Mouse (Mus musculus) lung, embryonic 16.5 days (tissue): ENCODE results near the gene Pinlyp. TPM values are rescaled to one million over a fixed set of nuclear protein-coding genes. Genes with fewer than 3 reads are reported as not detected.
"Not testable (repeated sequence)": the region's sequence is repeated elsewhere in the genome, so short reads cannot be mapped to it uniquely, and the experiment has no call there.

ENCODE experiments used
- ATAC-seq: fragments of 200-750 bp; cut with Nextera tagmentation; 2 replicates; pipeline ENCODE4 v1.8.0; 2017; ENCODE audit warnings: low read depth, mild to moderate bottlenecking, moderate library complexity
- H3K27ac ChIP-seq: fragments of 300-500 bp; sonication (generic); 2 replicates; pipeline ENCODE4 v1.5.1; 2014; ENCODE audit warnings: mild to moderate bottlenecking, control low read depth, low read length
- H3K27me3 ChIP-seq: fragments of 300-500 bp; sonication (generic); 2 replicates; pipeline ENCODE4 v1.6.1; 2014; ENCODE audit warnings: low read depth, low read length, mixed read lengths; ENCODE audit not compliant: control insufficient read depth, insufficient read depth
- H3K36me3 ChIP-seq: fragments of 300-500 bp; sonication (generic); 2 replicates; pipeline ENCODE4 v1.6.1; 2014; ENCODE audit warnings: low read length; ENCODE audit not compliant: control insufficient read depth, insufficient read depth
- H3K4me1 ChIP-seq: fragments of 300-500 bp; sonication (generic); replicated peaks from 2 replicates; pipeline ENCODE4 v1.6.1; 2014; ENCODE audit warnings: low read length, mixed read lengths; ENCODE audit not compliant: control insufficient read depth, insufficient read depth
- H3K4me2 ChIP-seq: fragments of 300-500 bp; sonication (generic); 2 replicates; pipeline ENCODE4 v1.6.1; 2014; ENCODE audit warnings: low read depth, low read length, control low read depth
- H3K4me3 ChIP-seq: fragments of 300-500 bp; sonication (generic); 2 replicates; pipeline ENCODE4 v1.5.1; 2014; ENCODE audit warnings: mild to moderate bottlenecking, low read length, control low read depth
- H3K9ac ChIP-seq: fragments of 300-500 bp; sonication (generic); 2 replicates; pipeline ENCODE4 v1.6.1; 2014; ENCODE audit warnings: low read length, control low read depth
- H3K9me3 ChIP-seq: fragments of 300-500 bp; sonication (generic); 2 replicates; pipeline ENCODE4 v1.6.1; 2016; ENCODE audit warnings: low read length; ENCODE audit not compliant: control insufficient read depth
- WGBS: fragments of 180-500 bp; shearing (Covaris S2); extraction: QIAGEN DNeasy Blood & Tissue Kit; methylation state at CpG from one replicate; pipeline ENCODE4 v1.1.7; 2014; 5-methylcytosine and 5-hydroxymethylcytosine counted together
- polyA plus RNA-seq: library from polyadenylated mRNA; unstranded; fragments of >200 nt; fragmentation: Nextera tagmentation; extraction: Ambion mirVana; gene quantifications from 2 replicates; pipeline ENCODE4 v1.2.1, GENCODE M21; 2015

Gene Pinlyp
- polyA plus RNA-seq, 1 experiment from 2014 or later = 0.25 TPM

GRCm38 (mm10) chr7:24520054-24520453 lies 25.9 kb downstream of the Pinlyp start:
- not testable (repeated sequence) for H3K9ac ChIP-seq, H3K27me3 ChIP-seq, H3K9me3 ChIP-seq, H3K4me3 ChIP-seq, H3K4me1 ChIP-seq, H3K36me3 ChIP-seq, ATAC-seq, H3K27ac ChIP-seq, H3K4me2 ChIP-seq
- WGBS = 85% methylated on average over 9 of the region's 10 CpGs

DNA sequence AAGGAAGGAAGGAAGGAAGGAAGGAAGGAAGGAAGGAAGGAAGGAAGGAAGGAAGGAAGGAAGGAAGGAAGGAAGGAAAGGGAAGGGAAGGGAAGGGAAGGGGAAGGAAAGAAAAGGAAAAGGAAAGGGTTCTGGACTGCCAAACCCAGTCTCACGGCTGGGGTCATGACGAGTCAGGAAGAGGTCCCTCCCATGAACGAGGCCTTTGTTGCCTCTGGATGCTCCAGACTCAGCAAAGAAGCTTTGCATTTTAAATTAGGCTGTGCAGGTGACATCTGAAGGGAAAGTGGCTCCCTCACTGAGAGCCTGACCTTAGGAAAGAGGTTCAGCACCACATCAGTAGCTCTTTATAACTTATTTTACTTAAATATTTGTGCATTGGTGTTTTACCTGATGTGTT lies 26.8 kb downstream of the Pinlyp start:
- no peak overlapping the region for H3K27ac ChIP-seq
- no peak overlapping the region for H3K4me3 ChIP-seq
- H3K9me3 ChIP-seq = no peaks in the 10 kb centered on the region
- H3K4me2 ChIP-seq = no peak overlapping the region
- 52% methylated on average over 3 of the region's 3 CpGs for WGBS
- H3K27me3 ChIP-seq = no peaks in the 10 kb centered on the region
- peaks cover 3% of the 10 kb centered on the region; the same call in 1 of the 2 replicates for H3K36me3 ChIP-seq
- H3K9ac ChIP-seq = no peak overlapping the region
- peaks cover 3% of the 10 kb centered on the region; the same call in 1 of the 2 replicates for H3K4me1 ChIP-seq
- ATAC-seq = no peak

GRCm38 (mm10) chr7:24517654-24518053 lies 28.3 kb downstream of the Pinlyp start:
- WGBS = 57% methylated on average over 6 of the region's 6 CpGs
- no peaks in the 10 kb centered on the region for H3K9me3 ChIP-seq
- ATAC-seq = no peak
- H3K4me3 ChIP-seq = no peak overlapping the region
- H3K36me3 ChIP-seq = peaks cover 3% of the 10 kb centered on the region; the same call in 1 of the 2 replicates
- H3K9ac ChIP-seq = no peak overlapping the region
- no peaks in the 10 kb centered on the region for H3K27me3 ChIP-seq
- H3K4me1 ChIP-seq = no peaks in the 10 kb centered on the region
- no peak overlapping the region for H3K27ac ChIP-seq
- H3K4me2 ChIP-seq = no peak overlapping the region

GRCm38 (mm10) chr7:24517077-24517476 lies 28.8 kb downstream of the Pinlyp start:
- no peaks in the 10 kb centered on the region for H3K4me1 ChIP-seq
- no peak for ATAC-seq
- H3K9ac ChIP-seq = no peak overlapping the region
- no peaks in the 10 kb centered on the region for H3K27me3 ChIP-seq
- no peak overlapping the region for H3K4me2 ChIP-seq
- H3K27ac ChIP-seq = no peak overlapping the region
- H3K4me3 ChIP-seq = no peak overlapping the region
- 53% methylated on average over 5 of the region's 5 CpGs for WGBS
- H3K9me3 ChIP-seq = no peaks in the 10 kb centered on the region
- peaks cover 3% of the 10 kb centered on the region; the same call in 1 of the 2 replicates for H3K36me3 ChIP-seq

- not testable (repeated sequence) for H3K36me3 ChIP-seq, H3K4me1 ChIP-seq, H3K27ac ChIP-seq, H3K4me3 ChIP-seq, H3K27me3 ChIP-seq, H3K9me3 ChIP-seq, H3K9ac ChIP-seq, ATAC-seq, H3K4me2 ChIP-seq
- 76% methylated on average over 8 of the region's 8 CpGs for WGBS
Observed at GRCm38 (mm10) chr7:24516319-24516718, 29.6 kb downstream of the Pinlyp start.

DNA sequence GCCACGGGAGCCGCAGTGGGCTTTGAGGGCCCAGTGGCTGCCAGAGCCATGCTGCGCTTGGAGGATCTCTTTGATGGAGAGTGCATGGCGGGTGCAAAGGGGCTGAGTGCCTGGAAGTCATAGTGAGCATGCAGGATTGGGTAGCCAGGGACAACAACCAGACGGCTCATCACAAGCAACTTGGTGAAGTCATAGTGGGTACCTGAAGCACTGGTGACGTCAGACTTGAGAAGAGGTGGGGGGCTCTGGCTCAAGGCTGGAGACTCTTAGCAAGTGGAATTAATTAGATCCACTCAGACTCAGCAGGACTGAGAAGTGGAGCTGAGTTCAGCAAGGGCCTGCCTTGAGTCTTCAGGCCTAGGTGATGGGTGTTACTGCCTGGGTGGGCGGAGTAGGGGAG lies 33.6 kb downstream of the Pinlyp start, which contains the start of gene AC161166.1:
AC161166.1 (minus strand) TSS at position 101 of the 400 bp plus-strand sequence.
- H3K9me3 ChIP-seq = no peaks in the 10 kb centered on the region
- WGBS = 85% methylated on average over 7 of the region's 7 CpGs
- peaks cover 3% of the 10 kb centered on the region; the same call in 1 of the 2 replicates for H3K36me3 ChIP-seq

GRCm38 (mm10) chr7:24507726-24508114 lies 38.2 kb downstream of the Pinlyp start:
- Histone ChIP-seq H3K36me3 (no peaks in the 10 kb centered on the region), H3K9ac (peak overlapping the region; percentile 98), H3K4me2 (peak overlapping the region; percentile 68), H3K27me3 (peaks cover 6% of the 10 kb centered on the region), H3K27ac (peak overlapping the region; percentile 99), H3K4me1 (peaks cover 17% of the 10 kb centered on the region), H3K4me3 (peak overlapping the region; percentile 83), H3K9me3 (no peaks in the 10 kb centered on the region)
- WGBS = under 1% methylated on average over 20 of the region's 20 CpGs
- ATAC-seq = peak; percentile 11; the same call in 1 of the 2 replicates

More for the DNA sequence above, 33.6 kb downstream of the Pinlyp start, which contains the start of gene AC161166.1:
- ATAC-seq = no peak
- Histone ChIP-seq H3K27ac (no peak within 1 kb of the TSS), H3K9ac (no peak within 1 kb of the TSS), H3K27me3 (no peaks in the 10 kb centered on the region), H3K4me3 (no peak within 1 kb of the TSS), H3K4me1 (peaks cover 5% of the 10 kb centered on the region; the same call in 1 of the 2 replicates), H3K4me2 (no peak within 1 kb of the TSS)

DNA sequence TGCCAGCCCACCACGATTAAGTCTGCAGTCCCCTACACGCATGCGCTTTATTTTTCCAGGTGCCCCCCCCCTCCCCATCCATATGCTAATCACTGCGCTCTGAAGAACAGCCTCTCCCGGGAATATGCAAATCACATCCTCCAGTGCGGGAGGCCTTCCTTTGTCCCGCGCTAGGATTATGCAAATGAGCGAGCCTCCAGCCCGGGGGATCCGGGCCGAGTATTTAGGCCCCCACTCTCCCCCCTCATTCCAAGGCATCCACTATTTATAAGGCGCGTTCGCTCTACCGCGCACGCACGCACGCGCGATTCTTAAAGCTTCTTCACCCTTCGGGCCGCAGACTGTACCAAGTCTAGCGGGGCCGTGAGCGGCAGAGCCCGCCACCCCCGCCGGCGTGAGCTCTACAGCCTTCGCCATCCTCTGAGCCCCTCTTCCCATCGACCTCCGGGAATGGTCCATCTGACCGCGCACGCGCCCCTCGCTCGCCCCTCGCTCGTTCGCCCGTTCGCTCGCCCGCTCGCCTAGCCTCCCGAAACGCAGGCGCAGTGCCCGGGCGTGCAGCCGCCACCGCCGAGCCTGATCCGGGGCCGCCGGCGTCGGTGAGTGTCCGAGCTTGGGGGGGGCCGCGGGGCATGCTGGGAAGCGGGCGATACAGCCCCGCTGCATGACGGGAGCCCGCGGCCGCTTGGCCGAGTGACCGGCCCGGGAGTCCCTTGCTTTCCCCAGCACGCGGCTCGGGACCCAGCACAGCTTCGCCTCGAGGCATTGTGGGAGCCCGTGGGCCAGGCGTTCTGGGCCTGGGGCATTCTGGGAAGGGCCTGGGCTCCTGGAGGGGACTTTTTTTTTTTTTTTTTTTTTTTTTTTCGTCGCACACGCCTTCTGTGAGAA lies 38.8 kb downstream of the Pinlyp start, which contains the start of gene Zfp428:
Zfp428 (plus strand) TSS at position 169 of the 888 bp plus-strand sequence.
- Histone ChIP-seq H3K4me1 (peaks cover 17% of the 10 kb centered on the region), H3K9me3 (no peaks in the 10 kb centered on the region), H3K27ac (peak within 1 kb of the TSS; percentile 99), H3K27me3 (peaks cover 12% of the 10 kb centered on the region), H3K4me2 (peak within 1 kb of the TSS; percentile 68), H3K4me3 (peak within 1 kb of the TSS; percentile 83), H3K36me3 (no peaks in the 10 kb centered on the region), H3K9ac (peak within 1 kb of the TSS; percentile 98)
- peak; percentile 91 for ATAC-seq
- WGBS = under 1% methylated on average over 75 of the region's 84 CpGs

- H3K4me1 ChIP-seq = peaks cover 17% of the 10 kb centered on the region
Observed at GRCm38 (mm10) chr7:24506476-24506837, 39.5 kb downstream of the Pinlyp start.

More at GRCm38 (mm10) chr7:24506476-24506837, 39.5 kb downstream of the Pinlyp start:
- peak overlapping the region; percentile 83 for H3K4me3 ChIP-seq
- 2% methylated on average over 12 of the region's 12 CpGs for WGBS
- H3K27ac ChIP-seq = peak overlapping the region; percentile 99
- H3K27me3 ChIP-seq = peaks cover 17% of the 10 kb centered on the region
- no peaks in the 10 kb centered on the region for H3K9me3 ChIP-seq
- H3K9ac ChIP-seq = peak overlapping the region; percentile 98
- no peaks in the 10 kb centered on the region for H3K36me3 ChIP-seq
- H3K4me2 ChIP-seq = peak overlapping the region; percentile 68
- peak; percentile 10; the same call in 1 of the 2 replicates for ATAC-seq
